Mouse (Mus musculus): Measurements from ENCODE around the gene Stk38l. TPM values are rescaled to one million over a fixed set of nuclear protein-coding genes. Genes with fewer than 3 reads are reported as not detected.

Stk38l gene
- total and polyA plus RNA-seq, 3 experiments, result 3.1 to 14.4 (median 13.9) TPM

- Histone ChIP-seq H3K4me3 (peak within 1 kb of the TSS; percentile 61), H3K27me3 (ENCODE audit: control insufficient read depth, insufficient read depth, low read length) (no peaks in the 10 kb centered on the region), H3K27ac (peak within 1 kb of the TSS; percentile 26; the same call in 1 of the 2 replicates), H3K4me1 (ENCODE audit: control insufficient read depth, insufficient read depth, low read length) (no peaks in the 10 kb centered on the region; the same call in 1 of the 2 replicates), H3K79me2 (replicated peaks; ENCODE audit: control insufficient read depth, insufficient read depth, low read length) (no peaks in the 10 kb centered on the region), H3K9ac (ENCODE audit: low read depth, low read length) (peak within 1 kb of the TSS; percentile 82), H3K36me3 (ENCODE audit: control insufficient read depth, insufficient read depth, low read length) (no peaks in the 10 kb centered on the region)
- WGBS, result 1% methylated on average over 36 of the region's 36 CpGs
- peak; percentile 84 to 85 for DNase-seq
- TF ChIP-seq CTCF (IDR thresholded peaks at IDR 0.05) (0 out of 2 replicates have a peak, but pooled peaks have one; percentile 7), EP300 (IDR thresholded peaks at IDR 0.05; ENCODE audit: insufficient read depth, low read depth, low read length) (no peak), POLR2A (IDR thresholded peaks at IDR 0.05; ENCODE audit: insufficient read depth, low read depth, low read length) (peak; percentile 75)
- intact Hi-C loops (cut with DNase I), result no loop called here
Measured at GRCm38 (mm10) chr6:146795924-146796545, 71.2 kb downstream of the Stk38l start, which contains the start of gene Arntl2. TSS of gene Arntl2 (plus strand) at chr6:146796055.

- intact Hi-C loops (cut with DNase I), result no loop called here
- TF ChIP-seq EP300 (IDR thresholded peaks at IDR 0.05; ENCODE audit: insufficient read depth, low read depth, low read length) (no peak), CTCF (IDR thresholded peaks at IDR 0.05) (no peak), POLR2A (IDR thresholded peaks at IDR 0.05; ENCODE audit: insufficient read depth, low read depth, low read length) (no peak)
- Histone ChIP-seq H3K27me3 (ENCODE audit: control insufficient read depth, insufficient read depth, low read length) (no peaks in the 10 kb centered on the region), H3K4me1 (ENCODE audit: control insufficient read depth, insufficient read depth, low read length) (no peaks in the 10 kb centered on the region; the same call in 1 of the 2 replicates), H3K36me3 (ENCODE audit: control insufficient read depth, insufficient read depth, low read length) (no peaks in the 10 kb centered on the region), H3K79me2 (replicated peaks; ENCODE audit: control insufficient read depth, insufficient read depth, low read length) (no peaks in the 10 kb centered on the region), H3K9ac (ENCODE audit: low read depth, low read length) (no peak overlapping the region), H3K4me3 (no peak overlapping the region), H3K27ac (no peak overlapping the region)
- DNase-seq, result no peak
- WGBS, result 69% methylated on average over 5 of the region's 5 CpGs
Measured at GRCm38 (mm10) chr6:146797446-146797845, 72.7 kb downstream of the Stk38l start.

DNA sequence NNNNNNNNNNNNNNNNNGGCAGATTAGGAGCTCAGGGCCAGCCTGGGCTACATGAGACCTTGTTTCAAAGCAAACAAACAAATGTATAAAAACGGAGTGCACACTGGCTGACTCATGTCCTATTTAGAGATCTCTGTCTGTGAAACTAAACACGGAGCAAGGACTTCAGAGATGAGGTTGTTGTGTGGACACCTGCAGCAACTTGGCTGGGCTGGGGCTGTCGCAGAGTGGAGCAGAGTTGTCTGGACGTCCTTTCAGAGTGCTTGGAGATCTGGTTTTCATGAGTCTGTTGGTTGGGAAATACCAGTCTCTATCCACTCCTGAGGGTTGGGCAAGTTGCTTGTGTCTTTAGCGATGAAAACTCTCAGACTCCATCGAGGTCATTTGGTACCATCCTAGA, 85.2 kb downstream of the Stk38l start:
- H3K4me3 ChIP-seq, result no peak overlapping the region
- TF ChIP-seq POLR2A (IDR thresholded peaks at IDR 0.05; ENCODE audit: insufficient read depth, low read depth, low read length) (no peak), CTCF (IDR thresholded peaks at IDR 0.05) (no peak), EP300 (IDR thresholded peaks at IDR 0.05; ENCODE audit: insufficient read depth, low read depth, low read length) (no peak)
- 85% methylated on average over 6 of the region's 6 CpGs for WGBS
- H3K27me3 ChIP-seq (ENCODE audit: control insufficient read depth, insufficient read depth, low read length), result no peaks in the 10 kb centered on the region
- intact Hi-C loops (cut with DNase I), result no loop called here
- no peaks in the 10 kb centered on the region for H3K36me3 ChIP-seq (ENCODE audit: control insufficient read depth, insufficient read depth, low read length)
- H3K27ac ChIP-seq, result no peak overlapping the region
- H3K9ac ChIP-seq (ENCODE audit: low read depth, low read length), result no peak overlapping the region
- no peaks in the 10 kb centered on the region for H3K79me2 ChIP-seq (replicated peaks; ENCODE audit: control insufficient read depth, insufficient read depth, low read length)
- DNase-seq, result no peak
- no peaks in the 10 kb centered on the region for H3K4me1 ChIP-seq (ENCODE audit: control insufficient read depth, insufficient read depth, low read length)

DNA sequence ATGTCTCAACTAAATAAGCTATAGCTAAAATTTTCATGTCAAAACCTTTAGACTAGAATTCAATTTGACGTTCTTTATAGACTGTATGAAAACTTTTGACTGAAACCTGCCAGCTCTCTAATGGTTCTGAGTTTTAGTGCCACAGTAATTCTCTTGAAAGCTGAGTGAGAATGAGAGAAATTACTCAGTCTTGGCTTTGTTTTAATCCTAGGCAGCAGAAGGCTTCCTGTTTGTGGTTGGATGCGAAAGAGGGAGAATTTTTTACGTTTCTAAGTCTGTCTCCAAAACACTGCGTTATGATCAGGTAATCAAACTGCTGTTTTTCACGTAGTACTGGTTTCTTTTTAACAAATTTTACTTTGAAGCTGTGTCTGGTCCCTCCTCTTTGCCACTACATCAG, 88.2 kb downstream of the Stk38l start:
- no peaks in the 10 kb centered on the region for H3K4me1 ChIP-seq (ENCODE audit: control insufficient read depth, insufficient read depth, low read length)
- H3K27me3 ChIP-seq (ENCODE audit: control insufficient read depth, insufficient read depth, low read length), result no peaks in the 10 kb centered on the region
- no peaks in the 10 kb centered on the region for H3K79me2 ChIP-seq (replicated peaks; ENCODE audit: control insufficient read depth, insufficient read depth, low read length)
- no peak overlapping the region for H3K4me3 ChIP-seq
- no peak overlapping the region for H3K27ac ChIP-seq
- DNase-seq, result no peak
- 86% methylated on average over 5 of the region's 5 CpGs for WGBS
- no peak overlapping the region for H3K9ac ChIP-seq (ENCODE audit: low read depth, low read length)
- intact Hi-C loops (cut with DNase I), result no loop called here
- H3K36me3 ChIP-seq (ENCODE audit: control insufficient read depth, insufficient read depth, low read length), result no peaks in the 10 kb centered on the region
- TF ChIP-seq EP300 (IDR thresholded peaks at IDR 0.05; ENCODE audit: insufficient read depth, low read depth, low read length) (no peak), POLR2A (IDR thresholded peaks at IDR 0.05; ENCODE audit: insufficient read depth, low read depth, low read length) (no peak), CTCF (IDR thresholded peaks at IDR 0.05) (no peak)

- no peak for TF ChIP-seq EP300 (IDR thresholded peaks at IDR 0.05; ENCODE audit: insufficient read depth, low read depth, low read length)
- no peak for TF ChIP-seq POLR2A (IDR thresholded peaks at IDR 0.05; ENCODE audit: insufficient read depth, low read depth, low read length)
- TF ChIP-seq CTCF (IDR thresholded peaks at IDR 0.05), result no peak
- no peak overlapping the region for H3K4me3 ChIP-seq
- no peak overlapping the region for H3K27ac ChIP-seq
- no peaks in the 10 kb centered on the region for H3K4me1 ChIP-seq (ENCODE audit: control insufficient read depth, insufficient read depth, low read length)
- H3K36me3 ChIP-seq (ENCODE audit: control insufficient read depth, insufficient read depth, low read length), result no peaks in the 10 kb centered on the region
- no peak overlapping the region for H3K9ac ChIP-seq (ENCODE audit: low read depth, low read length)
- H3K27me3 ChIP-seq (ENCODE audit: control insufficient read depth, insufficient read depth, low read length), result no peaks in the 10 kb centered on the region
- DNase-seq, result no peak
- H3K79me2 ChIP-seq (replicated peaks; ENCODE audit: control insufficient read depth, insufficient read depth, low read length), result no peaks in the 10 kb centered on the region
- 84% methylated on average over 29 of the region's 29 CpGs for WGBS
- intact Hi-C loops (cut with DNase I), result loop anchor here (5.0 kb wide), 1 partner anchor 422 kb away; no protein-coding TSS in a partner anchor
Measured at GRCm38 (mm10) chr6:146820177-146820965, 95.6 kb downstream of the Stk38l start.

DNA sequence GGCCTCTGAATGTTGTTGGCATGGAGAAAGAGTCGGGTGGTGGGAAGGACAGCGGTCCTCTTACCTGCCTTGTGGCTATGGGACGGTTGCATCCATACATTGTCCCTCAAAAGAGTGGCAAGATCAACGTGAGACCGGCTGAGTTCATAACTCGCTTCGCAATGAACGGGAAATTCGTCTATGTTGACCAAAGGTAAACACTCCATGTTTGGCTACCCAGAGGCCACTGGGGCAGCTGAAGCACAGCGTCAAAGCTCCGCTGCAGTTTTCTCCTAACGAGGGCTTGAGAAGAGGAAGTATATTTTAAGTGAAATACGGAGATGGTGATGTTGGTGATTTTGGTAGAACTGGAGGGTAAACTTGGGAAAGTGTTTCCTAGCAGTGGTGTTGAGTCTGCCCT, 97.2 kb downstream of the Stk38l start:
- no peak overlapping the region for H3K9ac ChIP-seq (ENCODE audit: low read depth, low read length)
- WGBS, result 91% methylated on average over 13 of the region's 13 CpGs
- DNase-seq, result no peak
- no peaks in the 10 kb centered on the region for H3K36me3 ChIP-seq (ENCODE audit: control insufficient read depth, insufficient read depth, low read length)
- no peak overlapping the region for H3K27ac ChIP-seq
- H3K4me1 ChIP-seq (ENCODE audit: control insufficient read depth, insufficient read depth, low read length), result no peaks in the 10 kb centered on the region
- H3K4me3 ChIP-seq, result no peak overlapping the region
- H3K79me2 ChIP-seq (replicated peaks; ENCODE audit: control insufficient read depth, insufficient read depth, low read length), result no peaks in the 10 kb centered on the region
- no peaks in the 10 kb centered on the region for H3K27me3 ChIP-seq (ENCODE audit: control insufficient read depth, insufficient read depth, low read length)
- TF ChIP-seq EP300 (IDR thresholded peaks at IDR 0.05; ENCODE audit: insufficient read depth, low read depth, low read length) (no peak), POLR2A (IDR thresholded peaks at IDR 0.05; ENCODE audit: insufficient read depth, low read depth, low read length) (no peak), CTCF (IDR thresholded peaks at IDR 0.05) (no peak)
- intact Hi-C loops (cut with DNase I), result loop anchor here (5.0 kb wide), 1 partner anchor 420 kb away; no protein-coding TSS in a partner anchor

Measured in heart, adult 2 months (tissue).